Comparison of ENCODE assay signal across 14 mouse cellular contexts in genomic region chr19:6182534-6182933, GRCm38 (mm10). TPM values are rescaled to one million over a fixed set of nuclear protein-coding genes. Genes with fewer than 3 reads are reported as not detected.
DNase-seq lines count a peak whose midpoint lies in the region; ATAC-seq and TF ChIP-seq lines count a peak whose summit lies in the region.
"Had no signal": no experiment of that assay in that cellular context is flagged by ENCODE, and none has a peak within 500 bp of the region (broad histone marks: within the 10 kb centered on the region; RNA-seq: fewer than 3 reads in every experiment).

No protein-coding gene starts in this region.

- DNase-seq in thymus, postnatal 14 days, result peak; percentile 4
- DNase-seq in thymus, postnatal 36 days, result no peak
- DNase-seq in cerebellum, adult 2 months, result peak; percentile 64 to 79
- DNase-seq in lung, postnatal 14 days, result no peak
- DNase-seq in yolk sac, embryonic 10.5 days (ENCODE audit: low spot score), result no peak
- DNase-seq: kidney, postnatal 10 days; lung, adult 2 months had no signal

- H3K9ac ChIP-seq in intestine, embryonic 16.5 days (ENCODE audit: low read depth, low read length), result no peak overlapping the region
- no peak overlapping the region for H3K9ac ChIP-seq in heart, embryonic 11.5 days (ENCODE audit: low read depth, low read length)
- H3K9ac ChIP-seq: hindbrain, embryonic 12.5 days had no signal

- no peaks in the 10 kb centered on the region for H3K9me3 ChIP-seq in intestine, embryonic 16.5 days (ENCODE audit: control insufficient read depth, low read length)
- H3K9me3 ChIP-seq in heart, embryonic 11.5 days (replicated peaks; ENCODE audit: control insufficient read depth, low read length), result no peaks in the 10 kb centered on the region
- H3K9me3 ChIP-seq: hindbrain, embryonic 12.5 days had no signal

- peak overlapping the region; percentile 11 for H3K4me3 ChIP-seq in cerebellum, adult 2 months (replicated peaks; ENCODE audit: insufficient read depth, low read depth, low read length)
- no peak overlapping the region for H3K4me3 ChIP-seq in intestine, embryonic 16.5 days (ENCODE audit: low read length)
- H3K4me3 ChIP-seq in heart, embryonic 11.5 days (ENCODE audit: low read depth, low read length), result no peak overlapping the region
- H3K4me3 ChIP-seq: hindbrain, embryonic 12.5 days had no signal

- peak overlapping the region; percentile 71 for H3K27ac ChIP-seq in cerebellum, adult 2 months (ENCODE audit: insufficient read depth, low read length)
- H3K27ac ChIP-seq in intestine, embryonic 16.5 days (ENCODE audit: low read length), result no peak overlapping the region; the same call in 1 of the 2 replicates
- H3K27ac ChIP-seq in heart, embryonic 11.5 days (ENCODE audit: low read depth, low read length), result no peak overlapping the region
- H3K27ac ChIP-seq: hindbrain, embryonic 12.5 days had no signal

- no peak overlapping the region for H3K4me2 ChIP-seq in intestine, embryonic 16.5 days (ENCODE audit: low read depth, low read length)
- no peak overlapping the region for H3K4me2 ChIP-seq in heart, embryonic 11.5 days
- H3K4me2 ChIP-seq: hindbrain, embryonic 12.5 days; midbrain, embryonic 11.5 days had no signal

- ATAC-seq in intestine, embryonic 16.5 days, result peak; percentile 93
- no peak for ATAC-seq in heart, embryonic 11.5 days (replicated peaks; ENCODE audit: insufficient number of reproducible peaks, low FRiP score, low TSS enrichment)

- TF ChIP-seq CTCF in cerebellum, adult 2 months (IDR thresholded peaks at IDR 0.05; ENCODE audit: borderline replicate concordance, insufficient read depth, low read depth, low read length), result no peak

- no peaks in the 10 kb centered on the region for H3K36me3 ChIP-seq in intestine, embryonic 16.5 days (ENCODE audit: control insufficient read depth, insufficient read depth, low read length)
- H3K36me3 ChIP-seq in heart, embryonic 11.5 days (ENCODE audit: control insufficient read depth, insufficient read depth, low read length), result no peaks in the 10 kb centered on the region
- H3K36me3 ChIP-seq: hindbrain, embryonic 12.5 days had no signal

- 3% methylated on average over 3 of the region's 3 CpGs for WGBS in cerebellum, adult 2 months
- 11% methylated on average over 3 of the region's 3 CpGs for WGBS in intestine, embryonic 16.5 days
- WGBS in heart, embryonic 11.5 days (ENCODE audit: insufficient replicate concordance), result 28% methylated on average over 3 of the region's 3 CpGs

- H3K4me1 ChIP-seq in cerebellum, adult 2 months (ENCODE audit: control insufficient read depth, insufficient read depth, low read length), result peaks cover 10% of the 10 kb centered on the region; the same call in 1 of the 2 replicates
- H3K4me1 ChIP-seq in intestine, embryonic 16.5 days (ENCODE audit: control insufficient read depth, insufficient read depth, low read length), result no peaks in the 10 kb centered on the region
- no peaks in the 10 kb centered on the region for H3K4me1 ChIP-seq in heart, embryonic 11.5 days (ENCODE audit: control insufficient read depth, insufficient read depth, low read length)
- H3K4me1 ChIP-seq: hindbrain, embryonic 12.5 days had no signal

- TF ChIP-seq POLR2A in cerebellum, adult 2 months (IDR thresholded peaks at IDR 0.05; ENCODE audit: borderline replicate concordance, insufficient read depth, low read length), result peak; percentile 26; the same call in 1 of the 2 replicates

- H3K27me3 ChIP-seq in cerebellum, adult 2 months (ENCODE audit: control insufficient read depth, insufficient read depth, low read length), result no peaks in the 10 kb centered on the region
- no peaks in the 10 kb centered on the region for H3K27me3 ChIP-seq in intestine, embryonic 16.5 days (replicated peaks; ENCODE audit: control insufficient read depth, insufficient read depth, low read length)
- H3K27me3 ChIP-seq in heart, embryonic 11.5 days (ENCODE audit: control insufficient read depth, insufficient read depth, low read length), result no peaks in the 10 kb centered on the region
- H3K27me3 ChIP-seq: hindbrain, embryonic 12.5 days had no signal

RNA-seq across cellular contexts. Expression of gene Majin, which starts 1.7 kb away (rescaled TPM):
- polyA plus RNA-seq in cerebellum, adult 2 months (2012; rRNA removed), result 0.08 TPM in 2 replicates
- not detected in 2 replicates for polyA plus RNA-seq in intestine, embryonic 16.5 days (2015; fragmentation: Nextera tagmentation; extraction: Ambion mirVana)
- not detected in 2 replicates for polyA plus RNA-seq in heart, embryonic 11.5 days (2014; fragmentation: Nextera tagmentation; extraction: Ambion mirVana)
- polyA plus RNA-seq: embryonic facial prominence, embryonic 11.5 days; hindbrain, embryonic 12.5 days; midbrain, embryonic 11.5 days; stomach, embryonic 16.5 days had no signal

RNA-seq across cellular contexts. Expression of gene Arl2, which starts 41.2 kb away (rescaled TPM):
- polyA plus RNA-seq in cerebellum, adult 2 months (2012; rRNA removed), result 174 and 188 TPM in 2 replicates
- 102 and 103 TPM in 2 replicates for polyA plus RNA-seq in intestine, embryonic 16.5 days (2015; fragmentation: Nextera tagmentation; extraction: Ambion mirVana)
- polyA plus RNA-seq in heart, embryonic 11.5 days (2014; fragmentation: Nextera tagmentation; extraction: Ambion mirVana), result 61.8 and 73.8 TPM in 2 replicates

RNA-seq across cellular contexts. Expression of gene Batf2, which starts 41.8 kb away (rescaled TPM):
- polyA plus RNA-seq in cerebellum, adult 2 months (2012; rRNA removed), result 0.29 and 0.54 TPM in 2 replicates
- 1.1 and 1.8 TPM in 2 replicates for polyA plus RNA-seq in intestine, embryonic 16.5 days (2015; fragmentation: Nextera tagmentation; extraction: Ambion mirVana)
- not detected in 2 replicates for polyA plus RNA-seq in heart, embryonic 11.5 days (2014; fragmentation: Nextera tagmentation; extraction: Ambion mirVana)
- polyA plus RNA-seq: embryonic facial prominence, embryonic 11.5 days; midbrain, embryonic 11.5 days had no signal

RNA-seq across cellular contexts. Expression of gene Gpha2, which starts 43.6 kb away (rescaled TPM):
- polyA plus RNA-seq in cerebellum, adult 2 months (2012; rRNA removed), result 0.21 TPM in 1 of 2 replicates, not detected in the other
- polyA plus RNA-seq in intestine, embryonic 16.5 days (2015; fragmentation: Nextera tagmentation; extraction: Ambion mirVana), result 0.23 and 0.65 TPM in 2 replicates
- polyA plus RNA-seq in heart, embryonic 11.5 days (2014; fragmentation: Nextera tagmentation; extraction: Ambion mirVana), result 0.29 TPM in 1 of 2 replicates, not detected in the other
- polyA plus RNA-seq: frontal cortex, adult 2 months had no signal

RNA-seq across cellular contexts. Expression of gene Ppp2r5b, which starts 53.1 kb away (rescaled TPM):
- polyA plus RNA-seq in cerebellum, adult 2 months (2012; rRNA removed), result 243 and 258 TPM in 2 replicates
- 21.0 and 23.5 TPM in 2 replicates for polyA plus RNA-seq in intestine, embryonic 16.5 days (2015; fragmentation: Nextera tagmentation; extraction: Ambion mirVana)
- polyA plus RNA-seq in heart, embryonic 11.5 days (2014; fragmentation: Nextera tagmentation; extraction: Ambion mirVana), result 22.2 and 27.7 TPM in 2 replicates

Comparison
In these comparisons a context has a peak if more than half of its experiments do, and no peak if none do; other contexts are left out.
1. DNase-seq: peak in thymus, postnatal 14 days (single experiment) and cerebellum, adult 2 months (2 of 2); none in thymus, postnatal 36 days (0 of 2), lung, postnatal 14 days (single experiment) and yolk sac, embryonic 10.5 days (single experiment).